Mouse (Mus musculus): ENCODE measurements around the gene Prrc2b.

Gene Prrc2b

DNA sequence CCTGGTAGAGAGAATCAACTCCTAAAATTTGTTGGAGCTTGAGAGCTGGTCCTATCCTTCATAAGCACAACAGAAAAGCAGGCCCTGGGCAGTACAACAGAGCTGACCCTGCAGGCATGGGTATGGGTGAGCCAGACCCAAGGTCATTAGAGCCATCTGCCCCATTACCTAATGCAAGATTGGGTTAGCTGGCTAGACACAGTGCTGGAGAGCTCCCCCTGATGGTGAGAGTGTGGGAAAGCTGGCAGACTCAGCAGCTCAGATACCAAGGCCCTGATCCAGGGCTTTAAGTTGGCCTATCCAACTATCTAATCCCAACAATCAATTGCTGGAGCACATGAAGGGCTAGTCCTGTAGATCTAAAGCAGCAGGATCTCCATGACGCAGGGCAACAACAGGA lies 131.8 kb downstream of the Prrc2b start:
- peak in 1 of 2 experiments; percentile 30 for DNase-seq (ENCODE audit: low spot score in 2 of 2)

- DNase-seq (ENCODE audit: low spot score in 2 of 2) = no peak
Observed at GRCm38 (mm10) chr2:32283986-32284385, 133.1 kb downstream of the Prrc2b start.

All from urinary bladder, adult 18-20 months (tissue).